Mouse (Mus musculus) intestine, embryonic 14.5 days (tissue): ENCODE data around the gene H2al2a. TPM values are rescaled to one million over a fixed set of nuclear protein-coding genes. Genes with fewer than 3 reads are reported as not detected.
A peak's percentile ranks its signal among the peaks of the same experiment; 100 is the strongest.

Experiments used
- ATAC-seq: fragments of 200-750 bp; cut with Nextera tagmentation; replicated peaks from 2 replicates; pipeline ENCODE4 v1.8.0; 2017; ENCODE audit warnings: low read depth, moderate number of reproducible peaks, moderate TSS enrichment, moderate library complexity; ENCODE audit not compliant: low FRiP score, low TSS enrichment
- DNase-seq: peaks from one replicate; pipeline ENCODE4 v3.0.0-alpha.2; 2018; ENCODE audit warnings: low spot score
- H3K27ac ChIP-seq: fragments of 300-500 bp; sonication (generic); 2 replicates; pipeline ENCODE4 v1.5.1; 2014; ENCODE audit warnings: low read depth, mild to moderate bottlenecking, control low read depth
- H3K27me3 ChIP-seq: fragments of 300-500 bp; sonication (generic); replicated peaks from 2 replicates; pipeline ENCODE4 v1.6.1; 2014; ENCODE audit warnings: low read length, control low read depth; ENCODE audit not compliant: control insufficient read depth, insufficient read depth
- H3K36me3 ChIP-seq: fragments of 300-500 bp; sonication (generic); 2 replicates; pipeline ENCODE4 v1.6.1; 2014; ENCODE audit warnings: low read length, control low read depth; ENCODE audit not compliant: control insufficient read depth, insufficient read depth
- H3K4me1 ChIP-seq: fragments of 300-500 bp; sonication (generic); replicated peaks from 2 replicates; pipeline ENCODE4 v1.6.1; 2014; ENCODE audit warnings: low read length, control low read depth, mixed read lengths; ENCODE audit not compliant: control insufficient read depth, insufficient read depth
- H3K4me2 ChIP-seq: fragments of 300-500 bp; sonication (generic); 2 replicates; pipeline ENCODE4 v1.6.1; 2014; ENCODE audit warnings: low read length
- H3K4me3 ChIP-seq: fragments of 300-500 bp; sonication (generic); 2 replicates; pipeline ENCODE4 v1.5.1; 2014; ENCODE audit warnings: low read depth, low read length, control low read depth, mixed read lengths
- H3K9ac ChIP-seq: fragments of 300-500 bp; sonication (generic); 2 replicates; pipeline ENCODE4 v1.6.1; 2014; ENCODE audit warnings: mild to moderate bottlenecking, low read length
- H3K9me3 ChIP-seq: fragments of 300-500 bp; sonication (generic); 2 replicates; pipeline ENCODE4 v1.6.1; 2016; ENCODE audit warnings: low read length, control low read depth; ENCODE audit not compliant: control insufficient read depth
- WGBS: fragments of 180-500 bp; shearing (Covaris S2); extraction: QIAGEN DNeasy Blood & Tissue Kit; methylation state at CpG from one replicate; pipeline ENCODE4 v1.1.7; 2014; 5-methylcytosine and 5-hydroxymethylcytosine counted together
- polyA plus RNA-seq: library from polyadenylated mRNA; unstranded; fragments of >200 nt; fragmentation: Nextera tagmentation; extraction: Ambion mirVana; gene quantifications from 2 replicates; pipeline ENCODE4 v1.2.1, GENCODE M21; 2014

Gene H2al2a
- polyA plus RNA-seq, 1 experiment from 2014 or later = not detected

GRCm38 (mm10) chr2:17975601-17976327 is 21.0 kb downstream of the H2al2a start:
- H3K9ac ChIP-seq = no peak overlapping the region
- no peak overlapping the region for H3K27ac ChIP-seq
- no peak overlapping the region for H3K4me3 ChIP-seq
- no peaks in the 10 kb centered on the region for H3K9me3 ChIP-seq
- H3K4me2 ChIP-seq = no peak overlapping the region
- WGBS = 40% methylated on average over 4 of the region's 4 CpGs
- no peaks in the 10 kb centered on the region for H3K27me3 ChIP-seq
- ATAC-seq (no peak), DNase-seq (no peak)
- H3K4me1 ChIP-seq = no peaks in the 10 kb centered on the region; the same call in 1 of the 2 replicates
- H3K36me3 ChIP-seq = no peaks in the 10 kb centered on the region

GRCm38 (mm10) chr2:17973868-17974440 is 22.8 kb downstream of the H2al2a start:
- no peak overlapping the region for H3K9ac ChIP-seq
- H3K27ac ChIP-seq = no peak overlapping the region
- no peaks in the 10 kb centered on the region; the same call in 1 of the 2 replicates for H3K4me1 ChIP-seq
- DNase-seq (no peak), ATAC-seq (no peak)
- no peaks in the 10 kb centered on the region for H3K27me3 ChIP-seq
- H3K4me3 ChIP-seq = no peak overlapping the region
- no peaks in the 10 kb centered on the region for H3K9me3 ChIP-seq
- no peaks in the 10 kb centered on the region for H3K36me3 ChIP-seq
- H3K4me2 ChIP-seq = no peak overlapping the region
- 39% methylated on average over 2 of the region's 2 CpGs for WGBS

- H3K4me2 ChIP-seq = no peak overlapping the region
- 74% methylated on average over 5 of the region's 5 CpGs for WGBS
Observed at GRCm38 (mm10) chr2:17973246-17973645, 23.5 kb downstream of the H2al2a start.

GRCm38 (mm10) chr2:17972843-17973242 is 23.9 kb downstream of the H2al2a start:
- no peak overlapping the region for H3K27ac ChIP-seq
- no peaks in the 10 kb centered on the region; the same call in 1 of the 2 replicates for H3K4me1 ChIP-seq
- no peak overlapping the region for H3K4me2 ChIP-seq
- no peaks in the 10 kb centered on the region for H3K36me3 ChIP-seq
- DNase-seq = no peak
- no peak overlapping the region for H3K4me3 ChIP-seq
- no peaks in the 10 kb centered on the region for H3K27me3 ChIP-seq
- H3K9ac ChIP-seq = no peak overlapping the region
- no peaks in the 10 kb centered on the region for H3K9me3 ChIP-seq
- 96% methylated on average over 2 of the region's 2 CpGs for WGBS
- ATAC-seq = no peak

More at GRCm38 (mm10) chr2:17973246-17973645, 23.5 kb downstream of the H2al2a start:
- no peak for ATAC-seq
- no peaks in the 10 kb centered on the region; the same call in 1 of the 2 replicates for H3K4me1 ChIP-seq
- H3K27ac ChIP-seq = no peak overlapping the region
- H3K9me3 ChIP-seq = no peaks in the 10 kb centered on the region
- no peak overlapping the region for H3K9ac ChIP-seq
- H3K27me3 ChIP-seq = no peaks in the 10 kb centered on the region
- no peak for DNase-seq
- H3K4me3 ChIP-seq = no peak overlapping the region
- H3K36me3 ChIP-seq = no peaks in the 10 kb centered on the region

- no peak overlapping the region for H3K4me3 ChIP-seq
- DNase-seq (no peak), ATAC-seq (no peak)
- H3K9me3 ChIP-seq = no peaks in the 10 kb centered on the region
- no peaks in the 10 kb centered on the region for H3K27me3 ChIP-seq
- no peaks in the 10 kb centered on the region; the same call in 1 of the 2 replicates for H3K4me1 ChIP-seq
- no peak overlapping the region for H3K27ac ChIP-seq
- H3K9ac ChIP-seq = no peak overlapping the region
- H3K36me3 ChIP-seq = no peaks in the 10 kb centered on the region
- 63% methylated on average over 6 of the region's 6 CpGs for WGBS
- no peak overlapping the region for H3K4me2 ChIP-seq
Observed at GRCm38 (mm10) chr2:17971407-17971806, 25.4 kb downstream of the H2al2a start.

- H3K4me2 ChIP-seq = no peak overlapping the region
- no peak for ATAC-seq
- no peak overlapping the region for H3K4me3 ChIP-seq
- no peaks in the 10 kb centered on the region; the same call in 1 of the 2 replicates for H3K4me1 ChIP-seq
- no peak for DNase-seq
- H3K27me3 ChIP-seq = no peaks in the 10 kb centered on the region
- H3K36me3 ChIP-seq = no peaks in the 10 kb centered on the region
- H3K27ac ChIP-seq = no peak overlapping the region
- H3K9ac ChIP-seq = no peak overlapping the region
- H3K9me3 ChIP-seq = no peaks in the 10 kb centered on the region
- WGBS = 33% methylated on average over 1 of the region's 1 CpGs
Observed at GRCm38 (mm10) chr2:17970662-17971061, 26.1 kb downstream of the H2al2a start.

- no peaks in the 10 kb centered on the region; the same call in 1 of the 2 replicates for H3K4me1 ChIP-seq
- no peaks in the 10 kb centered on the region for H3K27me3 ChIP-seq
- H3K27ac ChIP-seq = no peak overlapping the region
- H3K9me3 ChIP-seq = no peaks in the 10 kb centered on the region
- no peak overlapping the region for H3K9ac ChIP-seq
- no peak overlapping the region for H3K4me2 ChIP-seq
- DNase-seq (no peak), ATAC-seq (0 out of 2 replicates have a peak, but pooled peaks have one; percentile 64)
- H3K36me3 ChIP-seq = no peaks in the 10 kb centered on the region
- H3K4me3 ChIP-seq = no peak overlapping the region
Observed at GRCm38 (mm10) chr2:17970187-17970586, 26.6 kb downstream of the H2al2a start.

GRCm38 (mm10) chr2:17968571-17968970 is 28.2 kb downstream of the H2al2a start:
- 69% methylated on average over 2 of the region's 2 CpGs for WGBS
- no peak for ATAC-seq
- Histone ChIP-seq H3K9me3 (no peaks in the 10 kb centered on the region), H3K27me3 (no peaks in the 10 kb centered on the region), H3K36me3 (no peaks in the 10 kb centered on the region), H3K27ac (no peak overlapping the region), H3K4me2 (no peak overlapping the region), H3K9ac (no peak overlapping the region), H3K4me1 (no peaks in the 10 kb centered on the region; the same call in 1 of the 2 replicates), H3K4me3 (no peak overlapping the region)
- no peak for DNase-seq
